Mouse (Mus musculus) hindbrain, postnatal 0 days (tissue): Measurements from ENCODE around the gene Clic3. TPM values are rescaled to one million over a fixed set of nuclear protein-coding genes. Genes with fewer than 3 reads are reported as not detected.

Experiments used
- ATAC-seq: fragments of 200-750 bp; cut with Nextera tagmentation; 2 replicates; pipeline ENCODE4 v1.8.0; 2017; ENCODE audit warnings: mild to moderate bottlenecking, moderate TSS enrichment, moderate library complexity
- DNase-seq: peaks from one replicate; pipeline ENCODE4 v3.0.0-alpha.2; 2015; ENCODE audit warnings: low spot score
- H3K27ac ChIP-seq: fragments of 300-500 bp; sonication (generic); 2 replicates; pipeline ENCODE4 v1.5.1; 2014; ENCODE audit warnings: mild to moderate bottlenecking
- H3K27me3 ChIP-seq: fragments of 300-500 bp; sonication (generic); 2 replicates; pipeline ENCODE4 v1.6.1; 2014; ENCODE audit warnings: low read length, mixed read lengths; ENCODE audit not compliant: insufficient read depth
- H3K36me3 ChIP-seq: fragments of 300-500 bp; sonication (generic); 2 replicates; pipeline ENCODE4 v1.6.1; 2014; ENCODE audit warnings: low read length, mixed read lengths; ENCODE audit not compliant: insufficient read depth
- H3K4me1 ChIP-seq: fragments of 300-500 bp; sonication (generic); 2 replicates; pipeline ENCODE4 v1.6.1; 2014; ENCODE audit warnings: antibody characterized with exemption, low read length, mixed read lengths; ENCODE audit not compliant: insufficient read depth
- H3K4me2 ChIP-seq: fragments of 300-500 bp; sonication (generic); 2 replicates; pipeline ENCODE4 v1.6.1; 2014; ENCODE audit warnings: low read depth, mild to moderate bottlenecking, low read length, moderate library complexity, mixed read lengths
- H3K4me3 ChIP-seq: fragments of 300-500 bp; sonication (generic); 2 replicates; pipeline ENCODE4 v1.5.1; 2014; ENCODE audit warnings: low read length
- H3K9ac ChIP-seq: fragments of 300-500 bp; sonication (generic); replicated peaks from 2 replicates; pipeline ENCODE4 v1.6.1; 2014; ENCODE audit warnings: mild to moderate bottlenecking, low read length, moderate library complexity, mixed read lengths
- H3K9me3 ChIP-seq: fragments of 300-500 bp; sonication (generic); 2 replicates; pipeline ENCODE4 v1.6.1; 2016; ENCODE audit warnings: low read length, mixed read lengths
- CTCF ChIP-seq: IDR thresholded peaks from 2 replicates; pipeline ENCODE4 v1.5.1; 2016; ENCODE audit warnings: antibody characterized with exemption, control low read depth, low read depth
- WGBS: fragments of 180-500 bp; shearing (Covaris S2); extraction: QIAGEN DNeasy Blood & Tissue Kit; methylation state at CpG from one replicate; pipeline ENCODE4 v1.1.7; 2014; 5-methylcytosine and 5-hydroxymethylcytosine counted together
- polyA plus RNA-seq: library from polyadenylated mRNA; unstranded; fragments of >200 nt; fragmentation: Nextera tagmentation; extraction: Ambion mirVana; gene quantifications from 2 replicates; pipeline ENCODE4 v1.2.1, GENCODE M21; 2015
- total RNA-seq: library from RNA; depleted of rRNA; stranded (reverse); fragments of >200 nt; gene quantifications from 2 replicates; pipeline ENCODE4 v1.2.3, GENCODE M21; 2014

The Clic3 gene
- total and polyA plus RNA-seq, 2 experiments from 2014 or later = 3.9 to 4.1 TPM

GRCm38 (mm10) chr2:25460551-25461309 is 4.1 kb downstream of the Clic3 start, which contains the start of gene Paxx:
TSS of gene Paxx (minus strand) at chr2:25461094.
- H3K4me2 ChIP-seq = peak within 1 kb of the TSS; percentile 75
- peak; percentile 96 for DNase-seq
- H3K27ac ChIP-seq = peak within 1 kb of the TSS; percentile 94
- H3K4me3 ChIP-seq = peak within 1 kb of the TSS; percentile 72
- peak; percentile 89 for ATAC-seq
- under 1% methylated on average over 48 of the region's 48 CpGs for WGBS
- H3K4me1 ChIP-seq = peaks cover 17% of the 10 kb centered on the region
- peak within 1 kb of the TSS; percentile 70 for H3K9ac ChIP-seq
- H3K27me3 ChIP-seq = no peaks in the 10 kb centered on the region
- no peak for TF ChIP-seq CTCF
- no peaks in the 10 kb centered on the region for H3K9me3 ChIP-seq
- peaks cover 18% of the 10 kb centered on the region; the same call in 1 of the 2 replicates for H3K36me3 ChIP-seq

- peak overlapping the region; percentile 75 for H3K4me2 ChIP-seq
- peak overlapping the region; percentile 70 for H3K9ac ChIP-seq
- H3K36me3 ChIP-seq = peaks cover 18% of the 10 kb centered on the region; the same call in 1 of the 2 replicates
- H3K4me3 ChIP-seq = peak overlapping the region; percentile 72
- TF ChIP-seq CTCF = no peak
- H3K9me3 ChIP-seq = no peaks in the 10 kb centered on the region
- H3K27me3 ChIP-seq = no peaks in the 10 kb centered on the region
- WGBS = 23% methylated on average over 3 of the region's 3 CpGs
- no peak for DNase-seq
- ATAC-seq = 0 out of 2 replicates have a peak, but pooled peaks have one; percentile 0
- H3K4me1 ChIP-seq = peaks cover 17% of the 10 kb centered on the region
- peak overlapping the region; percentile 94 for H3K27ac ChIP-seq
These were observed 4.8 kb downstream of the Clic3 start for GRCm38 (mm10) chr2:25461407-25461806.

- Histone ChIP-seq H3K4me3 (no peak overlapping the region), H3K36me3 (peaks cover 8% of the 10 kb centered on the region; the same call in 1 of the 2 replicates), H3K9ac (no peak overlapping the region), H3K9me3 (no peaks in the 10 kb centered on the region), H3K27me3 (no peaks in the 10 kb centered on the region), H3K4me2 (no peak overlapping the region), H3K27ac (no peak overlapping the region), H3K4me1 (peaks cover 17% of the 10 kb centered on the region)
- ATAC-seq (no peak), DNase-seq (no peak)
- no peak for TF ChIP-seq CTCF
- 91% methylated on average over 3 of the region's 3 CpGs for WGBS
These were observed 7.0 kb downstream of the Clic3 start for GRCm38 (mm10) chr2:25463630-25464029.

- no peak for ATAC-seq
- no peak for DNase-seq
- Histone ChIP-seq H3K27me3 (no peaks in the 10 kb centered on the region), H3K4me2 (no peak overlapping the region), H3K27ac (peak overlapping the region; percentile 33; the same call in 1 of the 2 replicates), H3K4me3 (no peak overlapping the region), H3K4me1 (peaks cover 19% of the 10 kb centered on the region), H3K9me3 (no peaks in the 10 kb centered on the region), H3K9ac (no peak overlapping the region), H3K36me3 (no peaks in the 10 kb centered on the region)
- TF ChIP-seq CTCF = no peak
- 85% methylated on average over 2 of the region's 2 CpGs for WGBS
These were observed 8.6 kb downstream of the Clic3 start for GRCm38 (mm10) chr2:25465256-25465655.

- 50% methylated on average over 10 of the region's 10 CpGs for WGBS
- Histone ChIP-seq H3K27me3 (no peaks in the 10 kb centered on the region), H3K36me3 (no peaks in the 10 kb centered on the region), H3K27ac (peak overlapping the region; percentile 33; the same call in 1 of the 2 replicates), H3K9me3 (no peaks in the 10 kb centered on the region), H3K4me2 (no peak overlapping the region), H3K4me3 (no peak overlapping the region), H3K9ac (no peak overlapping the region), H3K4me1 (peaks cover 19% of the 10 kb centered on the region)
- no peak for ATAC-seq
- peak; percentile 25 for DNase-seq
- no peak for TF ChIP-seq CTCF
These were observed 9.4 kb downstream of the Clic3 start for GRCm38 (mm10) chr2:25465816-25466635.

GRCm38 (mm10) chr2:25467606-25468303 is 11.1 kb downstream of the Clic3 start:
- WGBS = 76% methylated on average over 14 of the region's 14 CpGs
- Histone ChIP-seq H3K4me3 (no peak overlapping the region), H3K27ac (no peak overlapping the region), H3K9ac (no peak overlapping the region), H3K36me3 (no peaks in the 10 kb centered on the region), H3K9me3 (no peaks in the 10 kb centered on the region), H3K4me1 (peaks cover 15% of the 10 kb centered on the region), H3K27me3 (no peaks in the 10 kb centered on the region), H3K4me2 (no peak overlapping the region)
- TF ChIP-seq CTCF = no peak
- DNase-seq (no peak), ATAC-seq (no peak)
